Mouse (Mus musculus) neural tube, embryonic 11.5 days (tissue): ENCODE results near the gene Gpr15. TPM values are rescaled to one million over a fixed set of nuclear protein-coding genes. Genes with fewer than 3 reads are reported as not detected.

Experiments used
- ATAC-seq: fragments of 200-750 bp; cut with Nextera tagmentation; 2 replicates; pipeline ENCODE4 v1.8.0; 2017; ENCODE audit warnings: moderate number of reproducible peaks, mild to moderate bottlenecking, moderate TSS enrichment, moderate library complexity; ENCODE audit not compliant: insufficient read depth, low FRiP score, low TSS enrichment
- DNase-seq: peaks from one replicate; pipeline ENCODE4 v3.0.0-alpha.2; 2015; ENCODE audit warnings: low spot score
- H3K27ac ChIP-seq: fragments of 300-500 bp; sonication (generic); 2 replicates; pipeline ENCODE4 v1.5.1; 2014; ENCODE audit warnings: low read depth, mild to moderate bottlenecking, low read length
- H3K27me3 ChIP-seq: fragments of 300-500 bp; sonication (generic); 2 replicates; pipeline ENCODE4 v1.6.1; 2014; ENCODE audit warnings: mild to moderate bottlenecking, low read length, mixed read lengths; ENCODE audit not compliant: control insufficient read depth, insufficient read depth
- H3K36me3 ChIP-seq: fragments of 300-500 bp; sonication (generic); 2 replicates; pipeline ENCODE4 v1.6.1; 2014; ENCODE audit warnings: mild to moderate bottlenecking, low read length, moderate library complexity, mixed read lengths; ENCODE audit not compliant: control insufficient read depth, insufficient read depth
- H3K4me1 ChIP-seq: fragments of 300-500 bp; sonication (generic); 2 replicates; pipeline ENCODE4 v1.6.1; 2014; ENCODE audit warnings: low read length, mixed read lengths; ENCODE audit not compliant: control insufficient read depth, insufficient read depth
- H3K4me2 ChIP-seq: fragments of 300-500 bp; sonication (generic); 2 replicates; pipeline ENCODE4 v1.6.1; 2014; ENCODE audit warnings: low read depth, mild to moderate bottlenecking, moderate library complexity
- H3K4me3 ChIP-seq: fragments of 300-500 bp; sonication (generic); 2 replicates; pipeline ENCODE4 v1.5.1; 2014; ENCODE audit warnings: low read depth, low read length
- H3K9ac ChIP-seq: fragments of 300-500 bp; sonication (generic); 2 replicates; pipeline ENCODE4 v1.6.1; 2014; ENCODE audit warnings: mild to moderate bottlenecking, low read length
- H3K9me3 ChIP-seq: fragments of 300-500 bp; sonication (generic); 2 replicates; pipeline ENCODE4 v1.6.1; 2016; ENCODE audit warnings: low read length; ENCODE audit not compliant: control insufficient read depth
- WGBS: fragments of 180-500 bp; shearing (Covaris S2); extraction: QIAGEN DNeasy Blood & Tissue Kit; methylation state at CpG from one replicate; pipeline ENCODE4 v1.1.7; 2014; 5-methylcytosine and 5-hydroxymethylcytosine counted together
- polyA plus RNA-seq: library from polyadenylated mRNA; unstranded; fragments of >200 nt; fragmentation: Nextera tagmentation; extraction: Ambion mirVana; gene quantifications from 2 replicates; pipeline ENCODE4 v1.2.1, GENCODE M21; 2014

Gene Gpr15
- not detected in 2 replicates for polyA plus RNA-seq

GRCm38 (mm10) chr16:58718666-58719120 is at the start of gene Gpr15:
TSS of gene Gpr15 (minus strand) at chr16:58719070.
- H3K4me3 ChIP-seq = no peak within 1 kb of the TSS
- no peaks in the 10 kb centered on the region for H3K9me3 ChIP-seq
- no peak within 1 kb of the TSS for H3K27ac ChIP-seq
- DNase-seq = no peak
- no peak for ATAC-seq
- no peak within 1 kb of the TSS for H3K4me2 ChIP-seq
- H3K4me1 ChIP-seq = no peaks in the 10 kb centered on the region
- no peaks in the 10 kb centered on the region for H3K27me3 ChIP-seq
- 92% methylated on average over 7 of the region's 7 CpGs for WGBS
- no peak within 1 kb of the TSS for H3K9ac ChIP-seq
- no peaks in the 10 kb centered on the region for H3K36me3 ChIP-seq

GRCm38 (mm10) chr16:58763076-58763475 is 44.2 kb upstream of the Gpr15 start, which contains the start of gene Olfr172:
TSS of gene Olfr172 (minus strand) at chr16:58763176.
- DNase-seq (no peak), ATAC-seq (no peak)
- Histone ChIP-seq H3K9ac (no peak within 1 kb of the TSS), H3K4me2 (no peak within 1 kb of the TSS), H3K27me3 (no peaks in the 10 kb centered on the region), H3K27ac (no peak within 1 kb of the TSS), H3K9me3 (no peaks in the 10 kb centered on the region), H3K4me1 (no peaks in the 10 kb centered on the region), H3K4me3 (no peak within 1 kb of the TSS), H3K36me3 (no peaks in the 10 kb centered on the region)
- 95% methylated on average over 1 of the region's 1 CpGs for WGBS

GRCm38 (mm10) chr16:58756191-58756590 is 37.3 kb upstream of the Gpr15 start:
- DNase-seq (no peak), ATAC-seq (no peak)
- Histone ChIP-seq H3K4me1 (no peaks in the 10 kb centered on the region), H3K27me3 (no peaks in the 10 kb centered on the region), H3K36me3 (no peaks in the 10 kb centered on the region), H3K4me3 (no peak overlapping the region), H3K4me2 (no peak overlapping the region), H3K9me3 (no peaks in the 10 kb centered on the region), H3K9ac (no peak overlapping the region), H3K27ac (no peak overlapping the region)

- H3K36me3 ChIP-seq = no peaks in the 10 kb centered on the region
- DNase-seq (no peak), ATAC-seq (no peak)
- WGBS = 28% methylated on average over 1 of the region's 1 CpGs
- no peaks in the 10 kb centered on the region for H3K4me1 ChIP-seq
- H3K9me3 ChIP-seq = no peaks in the 10 kb centered on the region
- no peak overlapping the region for H3K4me3 ChIP-seq
- H3K4me2 ChIP-seq = no peak overlapping the region
- H3K9ac ChIP-seq = no peak overlapping the region
- no peak overlapping the region for H3K27ac ChIP-seq
- no peaks in the 10 kb centered on the region for H3K27me3 ChIP-seq
These were observed 32.4 kb upstream of the Gpr15 start for GRCm38 (mm10) chr16:58751314-58751713.

- Histone ChIP-seq H3K4me3 (no peak overlapping the region), H3K4me2 (no peak overlapping the region), H3K27ac (no peak overlapping the region), H3K9me3 (no peaks in the 10 kb centered on the region), H3K36me3 (no peaks in the 10 kb centered on the region), H3K27me3 (no peaks in the 10 kb centered on the region), H3K4me1 (no peaks in the 10 kb centered on the region), H3K9ac (no peak overlapping the region)
- WGBS = 77% methylated on average over 4 of the region's 4 CpGs
- ATAC-seq = no peak
- no peak for DNase-seq
These were observed 27.8 kb upstream of the Gpr15 start for GRCm38 (mm10) chr16:58746715-58747114.

GRCm38 (mm10) chr16:58740751-58741150 is 21.9 kb upstream of the Gpr15 start:
- ATAC-seq (no peak), DNase-seq (no peak)
- Histone ChIP-seq H3K9me3 (no peaks in the 10 kb centered on the region), H3K9ac (no peak overlapping the region), H3K4me3 (no peak overlapping the region), H3K4me2 (no peak overlapping the region), H3K36me3 (no peaks in the 10 kb centered on the region), H3K27ac (no peak overlapping the region), H3K4me1 (no peaks in the 10 kb centered on the region), H3K27me3 (no peaks in the 10 kb centered on the region)
- WGBS = 94% methylated on average over 5 of the region's 5 CpGs

GRCm38 (mm10) chr16:58738800-58739199 is 19.9 kb upstream of the Gpr15 start:
- Histone ChIP-seq H3K4me3 (no peak overlapping the region), H3K4me1 (no peaks in the 10 kb centered on the region), H3K27ac (no peak overlapping the region), H3K36me3 (peaks cover 5% of the 10 kb centered on the region; the same call in 1 of the 2 replicates), H3K9me3 (no peaks in the 10 kb centered on the region), H3K4me2 (no peak overlapping the region), H3K27me3 (no peaks in the 10 kb centered on the region), H3K9ac (no peak overlapping the region)
- DNase-seq = no peak
- WGBS = 93% methylated on average over 1 of the region's 1 CpGs
- no peak for ATAC-seq

- no peaks in the 10 kb centered on the region for H3K4me1 ChIP-seq
- no peak for DNase-seq
- H3K4me2 ChIP-seq = no peak overlapping the region
- H3K27ac ChIP-seq = no peak overlapping the region
- H3K9ac ChIP-seq = no peak overlapping the region
- H3K27me3 ChIP-seq = no peaks in the 10 kb centered on the region
- no peak for ATAC-seq
- H3K36me3 ChIP-seq = peaks cover 5% of the 10 kb centered on the region; the same call in 1 of the 2 replicates
- no peaks in the 10 kb centered on the region for H3K9me3 ChIP-seq
- 86% methylated on average over 4 of the region's 4 CpGs for WGBS
- no peak overlapping the region for H3K4me3 ChIP-seq
These were observed 19.3 kb upstream of the Gpr15 start for GRCm38 (mm10) chr16:58738205-58738604.

GRCm38 (mm10) chr16:58728176-58728671 is 9.4 kb upstream of the Gpr15 start:
- WGBS = under 1% methylated on average over 27 of the region's 31 CpGs

More at GRCm38 (mm10) chr16:58728176-58728671, 9.4 kb upstream of the Gpr15 start:
- H3K9me3 ChIP-seq = no peaks in the 10 kb centered on the region
- peak; percentile 92 for ATAC-seq
- H3K9ac ChIP-seq = peak overlapping the region; percentile 78
- H3K27ac ChIP-seq = peak overlapping the region; percentile 83
- no peaks in the 10 kb centered on the region for H3K27me3 ChIP-seq
- H3K36me3 ChIP-seq = peaks cover 6% of the 10 kb centered on the region; the same call in 1 of the 2 replicates
- H3K4me2 ChIP-seq = peak overlapping the region; percentile 54
- DNase-seq = no peak
- H3K4me1 ChIP-seq = peaks cover 4% of the 10 kb centered on the region
- H3K4me3 ChIP-seq = peak overlapping the region; percentile 74
